Mouse (Mus musculus) CH12.LX (cell line): Measurements from ENCODE around the gene Shmt1. TPM values are rescaled to one million over a fixed set of nuclear protein-coding genes. Genes with fewer than 3 reads are reported as not detected.

Source experiments
- DNase-seq: peaks from one replicate; pipeline ENCODE4 v3.0.0-alpha.2; 2013; ENCODE audit errors: extremely low read depth
- H3K27ac ChIP-seq: 2 replicates; pipeline ENCODE4 v1.5.1; 2012; ENCODE audit warnings: low read depth, mild to moderate bottlenecking, control low read depth, moderate library complexity; ENCODE audit not compliant: insufficient read depth
- H3K27me3 ChIP-seq: replicated peaks from 2 replicates; pipeline ENCODE3; 2012; ENCODE audit warnings: inconsistent platforms
- H3K36me3 ChIP-seq, 2 experiments: replicated peaks in 1 of 2; 2 replicates each; pipeline versions ENCODE3 to v1.6.1; 2012; ENCODE audit warnings: inconsistent platforms in 1 of 2, low read length in 1 of 2, mild to moderate bottlenecking in 1 of 2, mixed read lengths in 1 of 2, moderate library complexity in 1 of 2; ENCODE audit not compliant: control insufficient read depth in 1 of 2, insufficient read depth in 1 of 2
- H3K4me1 ChIP-seq, 2 experiments: 2 replicates each; pipeline ENCODE4 v1.6.1; 2012; ENCODE audit warnings: inconsistent platforms in 1 of 2, moderate library complexity in 1 of 2; ENCODE audit not compliant: insufficient read depth in 2 of 2, control insufficient read depth in 1 of 2
- H3K4me2 ChIP-seq: 2 replicates; pipeline ENCODE4 v1.6.1; 2012; ENCODE audit warnings: low read depth, mild to moderate bottlenecking, control low read depth; ENCODE audit not compliant: poor library complexity, insufficient read depth, severe bottlenecking
- H3K4me3 ChIP-seq, 3 experiments: fragments of 150-350 bp in 1 of 3; sonication (generic) in 1 of 3; replicated peaks in 1 of 3; 2 replicates each; pipeline versions ENCODE3 to v1.5.1; 2011 to 2012; ENCODE audit warnings: low read depth in 2 of 3, low read length in 2 of 3, mild to moderate bottlenecking in 2 of 3, moderate library complexity in 2 of 3, control low read depth in 1 of 3, improper control_type of control experiment in 1 of 3, inconsistent platforms in 1 of 3, mixed read lengths in 1 of 3; ENCODE audit not compliant: poor library complexity in 1 of 3
- H3K79me2 ChIP-seq: replicated peaks from 2 replicates; pipeline ENCODE4 v1.6.1; 2012; ENCODE audit warnings: mild to moderate bottlenecking, moderate library complexity; ENCODE audit not compliant: control insufficient read depth, poor library complexity, insufficient read depth, severe bottlenecking; ENCODE audit errors: extremely low read depth
- H3K9ac ChIP-seq: 2 replicates; pipeline ENCODE4 v1.6.1; 2012; ENCODE audit warnings: low read depth, mild to moderate bottlenecking, control low read depth, moderate library complexity; ENCODE audit not compliant: insufficient read depth
- H3K9me3 ChIP-seq: replicated peaks from 2 replicates; pipeline ENCODE3; 2012; ENCODE audit warnings: low read length, inconsistent platforms, mixed read lengths
- CHD1 ChIP-seq: IDR thresholded peaks from 2 replicates; pipeline ENCODE4 v1.6.1; 2012; ENCODE audit warnings: low read depth, low read length, improper control_type of control experiment, inconsistent platforms
- CHD2 ChIP-seq: IDR thresholded peaks from 2 replicates; pipeline ENCODE4 v1.6.1; 2011; ENCODE audit warnings: low read length, improper control_type of control experiment
- CTCF ChIP-seq, 2 experiments: IDR thresholded peaks in 1 of 2; conservative IDR thresholded peaks in 1 of 2; 2 replicates each; pipeline ENCODE4 v1.5.1; 2011 to 2012; ENCODE audit warnings: low read depth in 2 of 2, low read length in 2 of 2, improper control_type of control experiment in 1 of 2, inconsistent platforms in 1 of 2, mild to moderate bottlenecking in 1 of 2, moderate library complexity in 1 of 2
- E2F4 ChIP-seq: IDR thresholded peaks from 2 replicates; pipeline ENCODE4 v1.6.1; 2011; ENCODE audit warnings: low read depth, low read length, improper control_type of control experiment; ENCODE audit not compliant: insufficient replicate concordance
- ELF1 ChIP-seq: IDR thresholded peaks from 2 replicates; pipeline ENCODE4 v1.6.1; 2014; ENCODE audit warnings: low read depth, mild to moderate bottlenecking, inconsistent platforms, low read length, improper control_type of control experiment
- ETS1 ChIP-seq: conservative IDR thresholded peaks from 2 replicates; pipeline ENCODE4 v1.6.1; 2012; ENCODE audit warnings: low read depth, mild to moderate bottlenecking, inconsistent platforms, low read length, improper control_type of control experiment, moderate library complexity
- JUN ChIP-seq: IDR thresholded peaks from 2 replicates; pipeline ENCODE4 v1.6.1; 2011; ENCODE audit warnings: low read depth, mild to moderate bottlenecking, low read length, improper control_type of control experiment, moderate library complexity; ENCODE audit not compliant: insufficient read depth
- JUND ChIP-seq: conservative IDR thresholded peaks from 2 replicates; pipeline ENCODE4 v1.6.1; 2011; ENCODE audit warnings: low read depth, low read length, improper control_type of control experiment
- KAT2A ChIP-seq: IDR thresholded peaks from 2 replicates; pipeline ENCODE4 v1.6.1; 2012; ENCODE audit warnings: low read length, improper control_type of control experiment, inconsistent platforms; ENCODE audit not compliant: insufficient replicate concordance
- MAFK ChIP-seq: IDR thresholded peaks from 2 replicates; pipeline ENCODE4 v1.6.1; 2011; ENCODE audit warnings: low read length, improper control_type of control experiment; ENCODE audit not compliant: insufficient replicate concordance
- MAX ChIP-seq: IDR thresholded peaks from 2 replicates; pipeline ENCODE4 v1.6.1; 2011; ENCODE audit warnings: low read length, improper control_type of control experiment
- MAZ ChIP-seq: IDR thresholded peaks from 2 replicates; pipeline ENCODE4 v1.6.1; 2012; ENCODE audit warnings: low read depth, mild to moderate bottlenecking, inconsistent platforms, low read length, improper control_type of control experiment, moderate library complexity
- MXI1 ChIP-seq: IDR thresholded peaks from 2 replicates; pipeline ENCODE4 v1.6.1; 2011; ENCODE audit warnings: mild to moderate bottlenecking, low read depth, low read length, improper control_type of control experiment
- MYC ChIP-seq: IDR thresholded peaks from 2 replicates; pipeline ENCODE4 v1.6.1; 2011; ENCODE audit warnings: low read depth, mild to moderate bottlenecking, improper control_type of control experiment, low read length
- NELFE ChIP-seq: IDR thresholded peaks from 2 replicates; pipeline ENCODE4 v1.6.1; 2011; ENCODE audit warnings: low read depth, low read length, improper control_type of control experiment
- NRF1 ChIP-seq: IDR thresholded peaks from 2 replicates; pipeline ENCODE4 v1.6.1; 2014; ENCODE audit warnings: low read depth, mild to moderate bottlenecking, inconsistent platforms, low read length, improper control_type of control experiment, moderate library complexity
- RAD21 ChIP-seq: IDR thresholded peaks from 2 replicates; pipeline ENCODE4 v1.6.1; 2011; ENCODE audit warnings: low read depth, mild to moderate bottlenecking, low read length, improper control_type of control experiment, moderate library complexity
- RCOR1 ChIP-seq: conservative IDR thresholded peaks from 2 replicates; pipeline ENCODE4 v1.6.1; 2012; ENCODE audit warnings: low read depth, mild to moderate bottlenecking, inconsistent platforms, low read length, improper control_type of control experiment
- SIN3A ChIP-seq: IDR thresholded peaks from 2 replicates; pipeline ENCODE4 v1.6.1; 2012; ENCODE audit warnings: low read length, improper control_type of control experiment, inconsistent platforms
- SMC3 ChIP-seq: IDR thresholded peaks from 2 replicates; pipeline ENCODE4 v1.6.1; 2011; ENCODE audit warnings: low read depth, low read length, improper control_type of control experiment
- TBP ChIP-seq: conservative IDR thresholded peaks from 2 replicates; pipeline ENCODE4 v1.6.1; 2011; ENCODE audit warnings: low read depth, low read length, improper control_type of control experiment
- TCF12 ChIP-seq: IDR thresholded peaks from 2 replicates; pipeline ENCODE4 v1.6.1; 2014; ENCODE audit warnings: low read depth, mild to moderate bottlenecking, inconsistent platforms, low read length, improper control_type of control experiment
- UBTF ChIP-seq: IDR thresholded peaks from 2 replicates; pipeline ENCODE4 v1.6.1; 2012; ENCODE audit warnings: low read depth, mild to moderate bottlenecking, inconsistent platforms, low read length, improper control_type of control experiment, moderate library complexity
- ZKSCAN1 ChIP-seq: IDR thresholded peaks from 2 replicates; pipeline ENCODE4 v1.6.1; 2012; ENCODE audit warnings: low read depth, inconsistent platforms, low read length, improper control_type of control experiment, borderline replicate concordance
- ZNF384 ChIP-seq: IDR thresholded peaks from 2 replicates; pipeline ENCODE4 v1.6.1; 2012; ENCODE audit warnings: low read depth, low read length, improper control_type of control experiment, inconsistent platforms
- dilution Hi-C: fragments of 300-500 bp; cut with MboI; formaldehyde crosslinking; loops from 2 replicates; pipeline ENCODE4 v1.14.3; 2020; ENCODE audit warnings: low sequenced_read_pairs; ENCODE audit not compliant: extremely low pct_unique_long_range_greater_than_20kb, extremely low pct_ligation_motif_present
- in situ Hi-C: fragments of 300-500 bp; cut with MboI; formaldehyde crosslinking; loops from 3 replicates; pipeline ENCODE4 v1.14.3; 2019; ENCODE audit warnings: low sequenced_read_pairs, low pct_ligation_motif_present, low pct_unique_long_range_greater_than_20kb, mixed read lengths
- polyA plus RNA-seq: library from polyadenylated mRNA; unstranded; fragments of >175 nt; gene quantifications from 2 replicates; pipeline ENCODE4 v1.2.1, GENCODE M21; 2012; ENCODE audit warnings: low read depth; ENCODE audit not compliant: insufficient read length
- total RNA-seq, 2 experiments: library from RNA; depleted of rRNA; stranded (reverse); fragments of 300-350 nt in 1 of 2; fragments of >200 nt in 1 of 2; gene quantifications; 2 replicates each; pipeline ENCODE4 v1.2.3; 2012 to 2014

The Shmt1 gene
- total and polyA plus RNA-seq, 3 experiments: 136 to 197 (median 178) TPM

DNA sequence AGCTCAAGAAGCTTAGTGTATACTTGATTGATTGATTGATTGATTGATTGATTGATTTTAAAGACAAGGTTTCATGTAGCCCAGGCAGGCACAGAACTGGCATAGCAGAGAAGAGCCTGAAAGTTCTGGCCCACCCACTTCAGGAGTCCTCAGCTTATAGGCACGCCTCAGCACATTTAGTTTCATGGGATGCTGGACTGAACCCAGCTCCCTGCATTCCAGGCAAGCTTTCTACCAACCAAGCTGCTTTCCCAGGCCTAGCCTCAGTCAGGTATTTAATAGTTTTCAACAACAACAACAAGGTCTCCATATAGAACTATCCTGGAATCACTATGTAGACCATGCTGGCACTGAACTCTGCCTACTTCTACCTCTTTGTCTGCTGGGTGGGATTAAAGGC, 2.0 kb downstream of the Shmt1 start:
- dilution Hi-C loops (no loop called here), in situ Hi-C loops (no loop called here)
- Histone ChIP-seq H3K4me1 (peaks cover 3 to 42% of the 10 kb centered on the region in 2 experiments; a peak in 3 of 4 replicates), H3K79me2 (peaks cover 56% of the 10 kb centered on the region), H3K27me3 (peaks cover 8% of the 10 kb centered on the region), H3K9ac (peak overlapping the region; percentile 64; the same call in 1 of the 2 replicates), H3K9me3 (peaks cover 4% of the 10 kb centered on the region), H3K4me2 (peak overlapping the region; percentile 99), H3K27ac (no peak overlapping the region), H3K4me3 (peak overlapping the region; percentile 70 to 80 (median 72)), H3K36me3 (peaks cover 9 to 35% of the 10 kb centered on the region in 2 experiments)
- TF ChIP-seq MAX (no peak), JUND (no peak), TCF12 (no peak), MYC (no peak), CTCF (conservative IDR thresholded peaks at IDR 0.05 in 1 of 2, IDR thresholded peaks at IDR 0.05 in 1 of 2; ENCODE audit: low read depth in 2 of 2, low read length in 2 of 2) (no peak), NELFE (no peak), KAT2A (no peak), E2F4 (no peak), SIN3A (no peak), CHD2 (no peak), MAZ (no peak), TBP (no peak), RCOR1 (no peak), ZNF384 (no peak), CHD1 (no peak), ZKSCAN1 (no peak)
- DNase-seq: no peak

- H3K27ac ChIP-seq: no peak overlapping the region
- peaks cover 56% of the 10 kb centered on the region for H3K79me2 ChIP-seq
- H3K9me3 ChIP-seq: peaks cover 4% of the 10 kb centered on the region
- no peak for TF ChIP-seq NRF1
- TF ChIP-seq ELF1: no peak
- no peak for TF ChIP-seq MXI1
- TF ChIP-seq UBTF: no peak
- TF ChIP-seq RAD21: no peak
- no peak for TF ChIP-seq SMC3
- TF ChIP-seq CHD1: no peak
- no peak for TF ChIP-seq MYC
- TF ChIP-seq JUN: no peak
- no peak for TF ChIP-seq RCOR1
- no peak for TF ChIP-seq CTCF (conservative IDR thresholded peaks at IDR 0.05 in 1 of 2, IDR thresholded peaks at IDR 0.05 in 1 of 2; ENCODE audit: low read depth in 2 of 2, low read length in 2 of 2)
- no peak for TF ChIP-seq MAFK
- TF ChIP-seq ETS1: no peak
- peak overlapping the region; percentile 64; the same call in 1 of the 2 replicates for H3K9ac ChIP-seq
- dilution Hi-C loops (no loop called here), in situ Hi-C loops (no loop called here)
- H3K4me3 ChIP-seq: peak overlapping the region in 2 of 3 experiments; percentile 72 to 80
- H3K4me2 ChIP-seq: peak overlapping the region; percentile 99
- peaks cover 18 to 45% of the 10 kb centered on the region in 2 experiments for H3K36me3 ChIP-seq
- peaks cover 3 to 42% of the 10 kb centered on the region in 2 experiments; a peak in 3 of 4 replicates for H3K4me1 ChIP-seq
- H3K27me3 ChIP-seq: peaks cover 8% of the 10 kb centered on the region
- DNase-seq: no peak
Observed at GRCm38 (mm10) chr11:60808286-60809070, 3.0 kb downstream of the Shmt1 start.
